Mouse (Mus musculus): ENCODE results near the gene Flrt3. TPM values are rescaled to one million over a fixed set of nuclear protein-coding genes. Genes with fewer than 3 reads are reported as not detected.
A peak's percentile ranks its signal among the peaks of the same experiment; 100 is the strongest.

Gene Flrt3
- polyA plus RNA-seq, 1 experiment from 2014 or later, result 35.4 TPM

GRCm38 (mm10) chr2:140673466-140673865 is 2.2 kb upstream of the Flrt3 start:
- H3K27me3 ChIP-seq, result peaks cover 6% of the 10 kb centered on the region; the same call in 1 of the 2 replicates
- 89% methylated on average over 5 of the region's 5 CpGs for WGBS
- no peak for ATAC-seq (ENCODE audit: low FRiP score)
- no peak overlapping the region for H3K27ac ChIP-seq
- H3K4me2 ChIP-seq, result no peak overlapping the region
- H3K9me3 ChIP-seq, result no peaks in the 10 kb centered on the region
- H3K4me3 ChIP-seq, result no peak overlapping the region
- no peak overlapping the region for H3K9ac ChIP-seq
- H3K4me1 ChIP-seq (replicated peaks), result 0 out of 2 replicates have a peak, but pooled peaks cover 3% of the 10 kb centered on the region
- no peaks in the 10 kb centered on the region for H3K36me3 ChIP-seq

GRCm38 (mm10) chr2:140670457-140670856 is 812 bp downstream of the Flrt3 start:
- under 1% methylated on average over 12 of the region's 12 CpGs for WGBS
- H3K4me1 ChIP-seq (replicated peaks), result peaks cover 21% of the 10 kb centered on the region
- no peaks in the 10 kb centered on the region for H3K36me3 ChIP-seq
- peak overlapping the region; percentile 61 for H3K4me2 ChIP-seq
- peak; percentile 46; the same call in 1 of the 2 replicates for ATAC-seq (ENCODE audit: low FRiP score)
- H3K27ac ChIP-seq, result peak overlapping the region; percentile 84
- H3K9me3 ChIP-seq, result no peaks in the 10 kb centered on the region
- H3K4me3 ChIP-seq, result peak overlapping the region; percentile 58
- H3K27me3 ChIP-seq, result peaks cover 6% of the 10 kb centered on the region; the same call in 1 of the 2 replicates
- peak overlapping the region; percentile 77 for H3K9ac ChIP-seq

DNA sequence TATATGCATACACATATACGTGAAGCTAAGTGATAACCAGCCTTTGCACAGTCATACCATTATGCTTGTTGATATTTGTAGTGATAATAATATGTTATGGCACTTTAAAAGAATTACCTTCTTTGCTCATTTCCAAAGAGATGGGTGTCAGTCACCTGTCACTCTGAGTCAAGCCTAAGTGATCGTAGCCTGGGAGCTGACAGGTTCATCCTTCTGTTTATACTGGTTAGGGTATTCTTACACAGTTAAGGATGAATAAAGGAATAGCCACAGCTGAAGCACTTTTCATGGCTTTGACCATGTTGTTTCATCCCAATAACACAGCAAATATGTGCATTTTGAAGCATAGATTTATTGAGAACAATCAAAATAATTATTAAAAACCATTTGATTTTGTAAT is 1.5 kb downstream of the Flrt3 start:
- peaks cover 6% of the 10 kb centered on the region; the same call in 1 of the 2 replicates for H3K27me3 ChIP-seq
- no peak for ATAC-seq (ENCODE audit: low FRiP score)
- H3K4me1 ChIP-seq (replicated peaks), result peaks cover 25% of the 10 kb centered on the region
- 16% methylated on average over 2 of the region's 2 CpGs for WGBS
- peak overlapping the region; percentile 61 for H3K4me2 ChIP-seq
- H3K9me3 ChIP-seq, result no peaks in the 10 kb centered on the region
- peak overlapping the region; percentile 71 for H3K27ac ChIP-seq
- H3K36me3 ChIP-seq, result no peaks in the 10 kb centered on the region
- H3K9ac ChIP-seq, result peak overlapping the region; percentile 72
- peak overlapping the region; percentile 58 for H3K4me3 ChIP-seq

- H3K9me3 ChIP-seq, result no peaks in the 10 kb centered on the region
- peak overlapping the region; percentile 77; the same call in 1 of the 2 replicates for H3K27ac ChIP-seq
- peaks cover 6% of the 10 kb centered on the region; the same call in 1 of the 2 replicates for H3K27me3 ChIP-seq
- WGBS, result 4% methylated on average over 2 of the region's 2 CpGs
- no peaks in the 10 kb centered on the region for H3K36me3 ChIP-seq
- H3K4me2 ChIP-seq, result peak overlapping the region; percentile 61
- H3K4me1 ChIP-seq (replicated peaks), result peaks cover 31% of the 10 kb centered on the region
- ATAC-seq (ENCODE audit: low FRiP score), result no peak
- H3K9ac ChIP-seq, result peak overlapping the region; percentile 56
- peak overlapping the region; percentile 58 for H3K4me3 ChIP-seq
Observed at GRCm38 (mm10) chr2:140669081-140669480, 2.2 kb downstream of the Flrt3 start.

GRCm38 (mm10) chr2:140668311-140668710 is 3.0 kb downstream of the Flrt3 start:
- H3K4me1 ChIP-seq (replicated peaks), result peaks cover 32% of the 10 kb centered on the region
- peaks cover under 1% of the 10 kb centered on the region; the same call in 1 of the 2 replicates for H3K36me3 ChIP-seq
- H3K9me3 ChIP-seq, result no peaks in the 10 kb centered on the region
- H3K27ac ChIP-seq, result peak overlapping the region; percentile 77
- peaks cover under 1% of the 10 kb centered on the region; the same call in 1 of the 2 replicates for H3K27me3 ChIP-seq
- under 1% methylated on average over 8 of the region's 8 CpGs for WGBS
- peak overlapping the region; percentile 56 for H3K9ac ChIP-seq
- peak overlapping the region; percentile 58 for H3K4me3 ChIP-seq
- ATAC-seq (ENCODE audit: low FRiP score), result peak; percentile 46; the same call in 1 of the 2 replicates
- peak overlapping the region; percentile 61 for H3K4me2 ChIP-seq

- Histone ChIP-seq H3K4me1 (replicated peaks) (peaks cover 36% of the 10 kb centered on the region), H3K4me2 (peak overlapping the region; percentile 61), H3K27ac (no peak overlapping the region), H3K27me3 (no peaks in the 10 kb centered on the region), H3K4me3 (peak overlapping the region; percentile 58), H3K36me3 (peaks cover 8% of the 10 kb centered on the region), H3K9ac (peak overlapping the region; percentile 56), H3K9me3 (no peaks in the 10 kb centered on the region)
- no peak for ATAC-seq (ENCODE audit: low FRiP score)
- WGBS, result 29% methylated on average over 13 of the region's 13 CpGs
Observed at GRCm38 (mm10) chr2:140667261-140668047, 3.8 kb downstream of the Flrt3 start.

- H3K27me3 ChIP-seq, result no peaks in the 10 kb centered on the region
- H3K9me3 ChIP-seq, result no peaks in the 10 kb centered on the region
- 29% methylated on average over 7 of the region's 7 CpGs for WGBS
- H3K27ac ChIP-seq, result no peak overlapping the region
- H3K4me2 ChIP-seq, result peak overlapping the region; percentile 61
- H3K36me3 ChIP-seq, result peaks cover 8% of the 10 kb centered on the region
- peaks cover 36% of the 10 kb centered on the region for H3K4me1 ChIP-seq (replicated peaks)
- peak overlapping the region; percentile 58 for H3K4me3 ChIP-seq
- ATAC-seq (ENCODE audit: low FRiP score), result no peak
- H3K9ac ChIP-seq, result peak overlapping the region; percentile 55; the same call in 1 of the 2 replicates
Observed at GRCm38 (mm10) chr2:140666846-140667245, 4.4 kb downstream of the Flrt3 start.

- H3K9me3 ChIP-seq, result no peaks in the 10 kb centered on the region
- H3K4me3 ChIP-seq, result no peak overlapping the region
- no peak overlapping the region for H3K9ac ChIP-seq
- H3K27me3 ChIP-seq, result no peaks in the 10 kb centered on the region
- H3K4me1 ChIP-seq (replicated peaks), result peaks cover 36% of the 10 kb centered on the region
- no peak overlapping the region for H3K4me2 ChIP-seq
- no peak overlapping the region for H3K27ac ChIP-seq
- peaks cover 30% of the 10 kb centered on the region for H3K36me3 ChIP-seq
- ATAC-seq (ENCODE audit: low FRiP score), result no peak
- 94% methylated on average over 4 of the region's 4 CpGs for WGBS
Observed at GRCm38 (mm10) chr2:140664381-140664780, 6.9 kb downstream of the Flrt3 start.

- Histone ChIP-seq H3K9me3 (no peaks in the 10 kb centered on the region), H3K4me3 (no peak overlapping the region), H3K36me3 (peaks cover 34% of the 10 kb centered on the region), H3K9ac (no peak overlapping the region), H3K27ac (no peak overlapping the region), H3K4me2 (no peak overlapping the region), H3K4me1 (replicated peaks) (peaks cover 31% of the 10 kb centered on the region), H3K27me3 (no peaks in the 10 kb centered on the region)
- WGBS, result 85% methylated on average over 5 of the region's 5 CpGs
- no peak for ATAC-seq (ENCODE audit: low FRiP score)
Observed at GRCm38 (mm10) chr2:140662673-140663072, 8.6 kb downstream of the Flrt3 start.

DNA sequence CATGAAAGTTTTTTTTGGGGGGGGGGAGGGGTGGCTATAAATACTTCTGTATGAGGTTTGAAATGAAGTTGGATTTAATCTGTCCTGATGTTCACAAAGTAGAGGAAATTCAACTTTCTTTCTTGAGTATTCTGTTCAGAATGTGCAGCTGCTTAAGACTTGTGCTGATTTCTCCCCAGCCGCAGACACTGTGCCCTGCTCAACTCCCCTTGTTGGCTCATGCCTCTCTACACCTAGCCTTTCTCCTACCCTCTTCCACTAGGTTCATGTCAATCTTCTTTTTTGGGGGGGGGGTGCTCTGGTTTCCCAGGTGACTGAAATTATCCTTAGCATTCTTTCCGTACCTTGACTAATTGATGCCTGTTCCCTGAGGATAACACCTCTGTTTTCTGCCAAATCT is 17.3 kb downstream of the Flrt3 start:
- no peak overlapping the region for H3K27ac ChIP-seq
- WGBS, result 33% methylated on average over 2 of the region's 2 CpGs
- H3K9me3 ChIP-seq, result no peaks in the 10 kb centered on the region
- H3K27me3 ChIP-seq, result no peaks in the 10 kb centered on the region
- H3K9ac ChIP-seq, result no peak overlapping the region
- ATAC-seq (ENCODE audit: low FRiP score), result no peak
- peaks cover 3% of the 10 kb centered on the region; the same call in 1 of the 2 replicates for H3K36me3 ChIP-seq
- no peak overlapping the region for H3K4me3 ChIP-seq
- 0 out of 2 replicates have a peak, but pooled peaks cover 3% of the 10 kb centered on the region for H3K4me1 ChIP-seq (replicated peaks)
- no peak overlapping the region for H3K4me2 ChIP-seq

- Histone ChIP-seq H3K9me3 (no peaks in the 10 kb centered on the region), H3K27me3 (no peaks in the 10 kb centered on the region), H3K36me3 (no peaks in the 10 kb centered on the region), H3K4me3 (no peak overlapping the region), H3K4me1 (replicated peaks) (0 out of 2 replicates have a peak, but pooled peaks cover 3% of the 10 kb centered on the region), H3K27ac (no peak overlapping the region), H3K4me2 (no peak overlapping the region), H3K9ac (no peak overlapping the region)
- no peak for ATAC-seq (ENCODE audit: low FRiP score)
Observed at GRCm38 (mm10) chr2:140653481-140653880, 17.8 kb downstream of the Flrt3 start.

DNA sequence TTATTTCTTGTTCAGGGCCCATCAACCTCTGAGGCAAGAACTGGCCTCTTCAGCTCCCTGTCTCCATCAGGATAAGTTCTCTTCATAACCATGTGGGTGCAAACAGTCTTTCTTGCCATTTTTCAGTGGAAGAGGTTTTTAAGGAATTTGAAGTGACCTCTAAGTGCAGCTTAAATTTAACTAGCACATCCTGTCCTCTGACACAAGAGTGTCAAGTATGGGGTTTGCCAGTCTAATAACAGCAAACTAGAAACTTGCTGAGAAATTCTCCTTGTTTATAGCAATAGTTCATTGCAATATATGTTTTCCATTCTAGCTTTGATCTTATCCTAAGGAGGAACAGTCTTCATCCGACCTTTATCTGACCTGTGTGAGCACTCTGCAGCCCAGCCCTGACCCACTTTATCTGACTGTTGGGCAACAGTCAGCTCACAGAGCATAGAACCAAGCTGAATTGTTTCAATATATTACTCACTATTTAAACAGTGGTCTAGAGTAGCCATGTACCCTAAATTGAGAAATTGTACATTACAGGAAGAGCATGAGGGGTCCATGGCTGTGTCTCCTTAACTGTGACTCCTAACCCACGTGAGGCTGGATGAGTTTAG is 49.4 kb downstream of the Flrt3 start:
- Histone ChIP-seq H3K9me3 (no peaks in the 10 kb centered on the region), H3K36me3 (no peaks in the 10 kb centered on the region), H3K4me1 (replicated peaks) (no peaks in the 10 kb centered on the region), H3K4me3 (no peak overlapping the region), H3K27ac (no peak overlapping the region), H3K9ac (no peak overlapping the region), H3K27me3 (no peaks in the 10 kb centered on the region), H3K4me2 (no peak overlapping the region)
- 77% methylated on average over 2 of the region's 2 CpGs for WGBS
- ATAC-seq (ENCODE audit: low FRiP score), result no peak
